Mouse (Mus musculus) ES-E14 (cell line): ENCODE data around the gene Capn5.

Experiments used
- HCFC1 ChIP-seq: IDR thresholded peaks from 2 replicates; pipeline ENCODE4 v1.6.1; 2012; ENCODE audit warnings: low read length, inconsistent platforms, borderline replicate concordance; ENCODE audit not compliant: insufficient read depth
- MAFK ChIP-seq: IDR thresholded peaks from 2 replicates; pipeline ENCODE4 v1.6.1; 2014; ENCODE audit warnings: mild to moderate bottlenecking, low read depth, low read length, inconsistent platforms; ENCODE audit not compliant: insufficient read depth
- ZNF384 ChIP-seq: IDR thresholded peaks from 2 replicates; pipeline ENCODE4 v1.6.1; 2012; ENCODE audit warnings: low read depth, low read length, inconsistent platforms

GRCm38 (mm10) chr7:98178560-98179231 lies 622 bp upstream of the Capn5 start:
- TF ChIP-seq ZNF384 (no peak), HCFC1 (no peak), MAFK (no peak)
